Mouse (Mus musculus): ENCODE data around the gene H2afy.

DNA sequence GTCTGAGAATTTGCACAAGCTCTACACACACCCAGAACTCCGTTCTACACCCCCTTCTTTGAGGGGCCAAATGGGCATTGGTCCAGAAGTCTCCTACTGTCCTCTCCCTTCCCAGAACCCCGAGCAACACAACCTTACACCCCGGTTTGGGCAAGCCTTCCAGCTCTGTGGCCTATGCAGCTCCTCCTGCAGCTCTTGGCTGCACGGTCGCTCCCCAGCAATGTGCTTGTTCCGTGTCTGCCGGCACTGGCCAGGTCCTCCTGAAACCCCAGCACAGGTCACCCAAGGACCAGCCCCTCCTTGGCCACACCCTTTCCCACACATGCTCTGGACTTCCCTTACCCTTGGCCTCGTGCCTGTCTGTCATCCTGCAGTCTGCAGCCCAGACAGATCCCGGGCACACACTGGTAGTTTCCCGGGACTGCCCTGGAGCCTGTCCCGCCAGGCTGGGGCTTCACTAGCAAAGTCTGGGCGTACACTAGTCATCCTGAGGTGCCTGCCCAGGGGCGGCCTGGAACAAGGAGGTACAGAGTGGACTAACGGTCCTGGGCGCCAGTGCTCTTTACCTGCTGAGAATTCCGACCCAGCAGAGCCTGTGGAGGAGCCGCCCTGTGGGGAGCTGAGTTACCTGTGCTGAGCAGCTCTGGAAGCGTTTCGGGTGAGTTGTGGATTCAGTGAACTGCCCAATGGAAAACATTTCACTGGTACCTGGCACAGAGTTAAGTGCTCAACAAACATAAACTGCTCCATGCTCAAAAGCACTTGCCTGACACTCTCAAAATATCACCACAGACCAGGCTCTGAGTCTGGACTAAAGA is 22.5 kb downstream of the H2afy start:
- TF ChIP-seq CTCF (IDR thresholded peaks at IDR 0.05; ENCODE audit: low read depth, low read length): no peak
- no peak for TF ChIP-seq EP300 (IDR thresholded peaks at IDR 0.05; ENCODE audit: insufficient read depth, low read depth, low read length)
